Mouse (Mus musculus): ENCODE data around the gene Pbld2. TPM values are rescaled to one million over a fixed set of nuclear protein-coding genes. Genes with fewer than 3 reads are reported as not detected.

Pbld2 gene
- total RNA-seq, 2 experiments from 2014 or later: 2.7 to 3.2 TPM

DNA sequence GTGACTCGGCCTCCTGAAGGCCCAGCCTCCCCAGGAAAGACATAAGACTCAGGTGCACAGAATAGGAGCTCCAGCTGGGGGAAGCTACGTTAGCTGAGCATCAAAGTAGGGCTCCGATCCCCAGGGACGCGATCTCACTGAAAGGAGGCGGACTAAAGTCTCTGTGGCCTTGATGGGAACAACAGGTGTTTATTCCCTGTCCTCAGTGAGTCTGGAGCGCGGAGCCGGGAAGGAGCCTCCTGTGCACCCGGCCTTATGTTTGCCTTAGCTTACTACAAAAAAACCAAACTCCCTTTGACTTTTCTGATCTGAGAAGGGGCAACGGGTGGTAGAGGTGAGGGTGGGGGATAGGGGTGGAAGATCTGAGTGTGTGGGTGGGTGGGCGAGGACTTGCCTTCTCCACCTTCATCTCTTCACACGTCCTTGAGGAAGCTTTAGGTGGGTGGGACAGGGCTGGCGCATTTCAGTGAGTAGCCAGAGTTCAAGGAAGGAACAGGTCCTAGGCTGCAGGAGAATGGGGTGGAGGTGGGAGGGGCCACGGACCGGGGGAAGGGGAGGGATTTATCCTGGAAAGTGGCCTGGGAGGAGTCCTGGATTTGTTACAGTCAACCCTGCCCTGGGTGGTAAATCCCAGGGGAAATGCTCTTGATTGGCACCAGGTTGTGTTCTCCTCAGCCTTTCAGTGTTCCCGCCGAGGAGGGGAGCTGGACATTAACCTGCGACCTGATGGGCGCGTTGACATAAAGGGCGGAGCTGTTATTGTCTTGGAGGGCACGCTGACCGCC is 33.0 kb downstream of the Pbld2 start:
- intact Hi-C loops (cut with DNase I): no loop called here
- no peak for DNase-seq

DNA sequence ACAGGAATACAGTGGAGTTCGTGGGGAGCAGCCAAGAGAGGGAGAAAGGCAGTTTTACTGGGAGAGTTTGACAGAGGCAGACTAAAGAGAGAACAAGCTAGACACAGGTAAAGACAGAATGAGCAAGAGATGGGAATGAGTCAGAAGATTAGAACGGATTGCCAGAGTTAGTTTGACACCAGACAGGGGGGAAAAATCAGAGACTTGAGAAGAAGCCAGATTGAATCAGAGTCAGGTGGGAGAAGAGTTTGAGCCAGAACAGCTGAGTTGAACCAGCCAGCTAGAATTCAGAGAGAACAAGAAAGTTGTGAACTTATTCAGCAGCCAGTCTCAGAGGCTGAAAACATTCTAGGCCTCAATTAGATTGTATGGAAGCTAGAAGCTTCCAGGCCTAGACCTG is 35.7 kb downstream of the Pbld2 start, which contains the start of gene Pbld1:
Gene Pbld1 (plus strand): TSS at position 301 of the 400 bp plus-strand sequence.
- intact Hi-C loops (cut with DNase I): no loop called here
- no peak for DNase-seq

DNA sequence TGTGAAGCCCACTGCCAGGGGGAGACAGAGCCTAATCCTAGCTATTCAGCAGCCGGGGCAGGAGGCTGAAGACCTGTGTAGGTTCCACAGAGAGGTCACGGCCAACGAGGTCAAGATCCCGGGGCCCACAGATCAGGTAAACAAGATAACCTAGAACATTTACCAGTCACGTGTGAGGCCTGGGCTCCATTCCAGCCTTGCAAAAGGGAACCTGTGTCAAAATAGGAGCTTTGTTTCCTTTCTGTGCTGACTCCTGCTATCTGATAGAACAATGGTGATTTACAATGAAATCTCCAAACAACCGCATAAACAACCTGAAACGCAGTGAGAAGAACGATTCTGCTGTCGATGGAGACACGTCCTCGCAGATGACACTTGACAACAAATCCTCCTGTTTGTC is 36.3 kb downstream of the Pbld2 start:
- intact Hi-C loops (cut with DNase I): no loop called here

DNA sequence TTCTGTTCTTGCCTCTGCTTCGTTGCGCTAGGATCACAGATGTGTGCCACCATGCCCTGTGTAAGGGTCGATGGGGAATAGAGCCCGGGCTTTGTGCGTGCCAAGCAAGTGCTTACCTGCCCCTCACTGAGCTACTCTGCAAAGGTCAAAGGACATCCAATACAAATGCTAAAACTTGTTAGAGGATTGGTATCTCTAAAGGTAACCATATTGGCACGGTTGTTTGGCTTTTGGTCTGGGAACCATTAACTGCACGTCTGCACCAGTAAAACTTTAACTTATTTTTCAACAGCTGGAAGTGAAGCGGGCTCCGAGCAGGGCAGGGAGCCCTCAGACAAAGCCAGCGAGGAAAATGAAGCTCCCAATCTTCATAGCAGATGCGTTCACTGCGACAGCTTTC is 37.2 kb downstream of the Pbld2 start:
- intact Hi-C loops (cut with DNase I): no loop called here
- DNase-seq: no peak

More for the DNA sequence above, 36.3 kb downstream of the Pbld2 start:
- peak in 1 of 2 experiments; percentile 22 for DNase-seq

DNA sequence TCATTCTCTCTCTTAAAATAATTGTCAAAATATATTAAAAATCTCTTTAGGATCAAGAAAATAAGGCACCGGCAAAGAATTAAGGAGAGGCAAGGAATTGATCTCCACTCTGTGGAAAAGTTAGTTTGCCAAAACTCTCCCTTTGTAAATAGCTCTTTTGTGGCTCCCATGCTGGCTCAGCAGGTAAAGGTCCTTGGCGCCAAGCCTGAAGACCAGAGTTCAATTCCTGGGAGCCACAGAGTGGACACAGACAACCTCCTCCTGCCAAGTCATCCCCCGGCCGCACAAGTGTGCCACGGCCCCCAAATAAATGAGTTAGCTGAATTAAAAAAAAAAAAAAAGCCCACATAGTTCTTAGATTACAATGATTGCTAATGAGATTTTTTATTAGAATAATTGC is 38.6 kb downstream of the Pbld2 start:
- intact Hi-C loops (cut with DNase I): no loop called here
- no peak for DNase-seq

DNA sequence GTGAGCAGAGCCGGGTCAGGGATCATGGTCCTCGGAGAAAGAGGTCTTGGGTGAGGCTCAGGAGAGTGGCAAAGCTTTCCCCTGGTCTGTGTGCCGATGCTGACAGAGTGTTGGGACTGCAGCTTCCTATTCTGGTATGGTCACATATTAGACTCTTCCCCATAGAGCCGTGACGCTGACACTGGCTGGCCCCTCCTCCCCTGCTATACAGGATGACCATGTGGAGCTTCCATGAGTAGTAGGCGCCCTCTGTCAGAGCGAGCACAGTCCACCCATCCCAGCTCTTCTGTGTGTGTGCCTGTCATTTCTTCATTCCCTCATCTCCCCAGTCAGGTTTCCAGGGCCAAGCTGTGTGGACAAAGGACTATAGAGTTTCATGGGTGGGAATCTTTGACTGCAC is 39.2 kb downstream of the Pbld2 start:
- intact Hi-C loops (cut with DNase I): no loop called here
- DNase-seq: no peak

DNA sequence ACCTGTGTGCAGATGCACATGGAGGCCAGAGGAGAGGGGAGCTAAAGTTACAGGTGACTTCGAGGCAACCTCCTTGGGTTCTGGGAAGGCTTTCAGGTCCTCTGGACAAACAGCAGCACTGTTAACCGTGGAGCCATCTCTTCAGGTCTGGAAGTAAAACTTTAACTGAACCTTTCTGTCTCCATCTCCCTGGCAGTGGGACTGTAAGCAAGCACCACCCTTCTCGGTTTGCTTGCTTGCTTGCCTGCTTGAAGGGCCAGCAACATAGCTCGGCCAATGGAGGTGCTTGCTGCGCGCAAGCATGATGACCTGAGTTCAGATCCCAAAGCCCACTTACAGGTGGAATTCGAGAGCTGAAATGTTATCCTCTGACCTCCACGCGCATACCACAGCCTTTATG is 40.4 kb downstream of the Pbld2 start:
- no peak for DNase-seq
- intact Hi-C loops (cut with DNase I): no loop called here

DNA sequence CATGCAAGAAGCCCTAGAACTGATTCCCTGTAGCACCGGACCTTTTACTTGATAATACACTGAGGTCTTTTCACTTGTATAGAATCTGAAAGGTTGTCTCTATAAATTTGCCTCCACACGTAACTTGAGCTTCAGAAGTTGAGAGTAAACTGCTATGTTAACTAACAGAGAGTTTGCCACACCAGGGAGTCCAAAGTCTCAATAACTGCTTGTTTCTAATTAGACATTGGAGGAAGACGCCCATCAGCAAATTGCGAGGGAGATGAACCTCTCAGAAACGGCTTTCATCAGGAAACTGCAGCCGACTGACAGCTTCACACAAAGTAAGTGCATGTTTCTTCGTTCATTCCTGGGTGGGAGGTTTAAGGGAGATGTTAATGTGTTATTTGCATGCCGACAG is 41.4 kb downstream of the Pbld2 start:
- intact Hi-C loops (cut with DNase I): no loop called here
- no peak for DNase-seq

DNA sequence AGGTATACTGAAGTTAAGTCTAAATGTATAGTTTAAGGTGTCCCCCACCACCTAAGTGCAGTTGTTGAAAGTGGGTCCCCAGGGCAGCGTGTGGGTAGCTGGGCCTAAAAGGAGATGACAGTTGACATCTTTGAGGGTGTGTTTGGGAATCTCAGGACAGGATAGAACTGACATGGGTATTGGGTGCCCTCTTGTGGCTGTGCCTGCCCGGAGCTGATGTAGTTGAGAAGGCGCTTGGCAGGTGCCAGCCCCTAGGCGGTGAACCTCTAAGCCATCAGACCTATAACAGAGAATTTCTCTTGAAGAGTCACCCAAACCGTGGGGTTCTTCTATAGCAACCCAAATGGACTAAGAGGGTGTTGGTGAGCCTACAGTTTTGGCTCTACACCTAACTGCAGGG is 41.9 kb downstream of the Pbld2 start:
- intact Hi-C loops (cut with DNase I): loop anchor here (2.0 kb wide), 1 partner anchor 37 kb away; no protein-coding TSS in a partner anchor
- peak; percentile 58 to 69 for DNase-seq

DNA sequence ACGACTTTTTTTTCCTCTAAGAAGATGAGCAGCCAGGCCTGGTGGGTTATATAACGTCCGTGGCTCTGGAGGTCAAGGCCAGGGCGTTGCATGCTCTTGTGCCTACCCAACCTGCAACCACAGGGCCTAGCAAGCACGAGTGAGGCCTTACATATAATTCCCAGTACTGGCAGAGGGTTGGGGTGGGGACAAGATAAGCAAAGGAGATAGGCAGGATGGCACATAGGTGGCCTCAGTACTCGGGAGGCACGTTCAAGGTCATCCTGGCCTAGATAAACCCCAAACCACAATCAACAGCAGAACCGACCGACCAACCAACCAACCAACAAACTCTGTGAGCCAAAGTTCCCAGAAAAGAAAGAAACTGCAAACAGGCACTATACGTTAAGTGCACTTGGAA is 62.2 kb downstream of the Pbld2 start:
- no peak for DNase-seq
- intact Hi-C loops (cut with DNase I): no loop called here

DNA sequence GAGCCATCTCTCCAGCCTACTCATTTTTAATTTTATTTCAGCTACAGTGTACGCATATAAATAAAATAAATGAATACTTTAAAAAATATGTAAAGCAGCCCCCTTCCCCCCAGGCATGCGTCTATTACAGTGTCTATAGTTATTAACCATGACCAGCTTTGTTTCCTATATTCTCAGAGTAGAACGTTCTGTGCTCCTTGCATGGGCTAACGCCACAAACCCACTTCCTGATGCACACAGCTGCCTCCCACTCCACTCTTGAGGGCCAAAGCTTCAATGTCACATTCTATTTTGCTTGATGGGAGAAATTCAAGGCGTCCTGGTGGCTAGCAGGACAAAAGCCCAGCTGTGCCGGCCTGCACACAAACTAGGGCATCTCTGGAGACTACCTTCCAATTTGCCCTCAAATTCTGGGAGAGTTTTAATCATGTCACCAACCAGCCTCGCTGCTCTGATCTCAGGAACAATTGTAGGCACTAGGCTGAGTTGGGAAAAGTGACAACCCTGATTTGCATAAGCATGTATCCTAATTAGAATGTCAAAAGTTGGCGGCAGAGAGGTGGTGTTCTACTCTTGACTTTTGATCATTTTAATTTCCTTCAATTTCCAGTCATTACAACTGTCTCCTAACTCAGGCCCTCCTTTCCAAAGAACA is 65.1 kb downstream of the Pbld2 start:
- intact Hi-C loops (cut with DNase I): no loop called here

DNA sequence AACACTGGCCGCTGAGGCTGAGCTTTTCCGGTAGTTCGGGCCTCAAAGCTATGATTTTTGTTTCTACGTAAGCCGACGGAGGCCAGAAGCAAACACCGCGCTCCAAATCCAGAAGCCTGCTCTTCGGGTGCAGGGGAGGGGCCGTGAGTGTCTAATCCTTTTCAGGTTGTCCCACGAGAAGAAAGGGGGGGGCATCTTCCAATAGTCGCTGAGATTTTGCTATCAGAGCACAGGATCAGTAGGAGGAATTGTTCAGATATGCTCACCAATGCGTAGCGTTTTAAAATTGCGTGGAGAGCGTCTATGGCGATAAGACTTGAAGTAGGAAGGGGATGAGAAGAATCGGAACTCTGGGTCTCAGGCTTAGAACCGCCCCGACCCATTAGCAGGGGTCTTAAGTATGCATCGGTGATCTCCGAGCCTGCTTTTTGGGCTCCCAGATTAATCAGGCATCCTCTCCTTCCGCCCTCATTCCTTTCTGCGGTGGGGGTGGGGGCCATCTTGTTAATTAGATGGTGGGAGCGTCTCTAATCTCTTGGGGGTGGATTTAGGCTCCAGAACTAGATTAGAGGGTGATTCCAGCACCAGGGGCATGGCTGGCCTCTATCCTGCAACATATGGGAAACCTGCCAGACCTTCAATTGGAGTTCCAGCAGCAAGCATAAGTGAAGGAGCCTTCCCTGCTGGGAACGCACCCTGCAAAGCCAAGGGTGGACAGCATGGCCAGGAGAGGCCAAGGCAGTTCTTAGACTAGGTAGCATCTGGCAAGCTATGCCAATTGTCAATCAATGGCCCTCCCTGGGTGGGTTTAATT is 65.8 kb downstream of the Pbld2 start:
- no peak for DNase-seq
- intact Hi-C loops (cut with DNase I): no loop called here

More for the DNA sequence above, 65.1 kb downstream of the Pbld2 start:
- no peak for DNase-seq

DNA sequence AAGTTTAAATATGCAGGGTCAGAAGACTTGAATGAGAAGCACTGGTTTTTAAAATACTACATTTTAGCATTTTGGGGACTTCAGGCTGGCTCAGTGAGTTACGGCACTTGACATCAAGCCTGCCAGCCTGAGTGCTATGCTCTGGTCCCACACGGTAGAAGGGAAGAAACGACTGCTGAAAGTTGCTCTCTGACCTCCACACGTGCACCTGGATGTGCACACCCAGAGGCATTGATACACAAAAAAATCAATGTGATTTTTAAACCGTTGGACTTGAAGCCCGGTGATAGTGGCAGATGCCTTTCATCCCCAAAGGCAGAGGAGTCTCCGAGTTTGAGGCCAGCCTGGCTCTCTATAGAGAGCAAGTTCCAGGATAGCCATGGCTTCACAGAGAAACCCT is 67.8 kb downstream of the Pbld2 start:
- no peak for DNase-seq
- intact Hi-C loops (cut with DNase I): no loop called here

DNA sequence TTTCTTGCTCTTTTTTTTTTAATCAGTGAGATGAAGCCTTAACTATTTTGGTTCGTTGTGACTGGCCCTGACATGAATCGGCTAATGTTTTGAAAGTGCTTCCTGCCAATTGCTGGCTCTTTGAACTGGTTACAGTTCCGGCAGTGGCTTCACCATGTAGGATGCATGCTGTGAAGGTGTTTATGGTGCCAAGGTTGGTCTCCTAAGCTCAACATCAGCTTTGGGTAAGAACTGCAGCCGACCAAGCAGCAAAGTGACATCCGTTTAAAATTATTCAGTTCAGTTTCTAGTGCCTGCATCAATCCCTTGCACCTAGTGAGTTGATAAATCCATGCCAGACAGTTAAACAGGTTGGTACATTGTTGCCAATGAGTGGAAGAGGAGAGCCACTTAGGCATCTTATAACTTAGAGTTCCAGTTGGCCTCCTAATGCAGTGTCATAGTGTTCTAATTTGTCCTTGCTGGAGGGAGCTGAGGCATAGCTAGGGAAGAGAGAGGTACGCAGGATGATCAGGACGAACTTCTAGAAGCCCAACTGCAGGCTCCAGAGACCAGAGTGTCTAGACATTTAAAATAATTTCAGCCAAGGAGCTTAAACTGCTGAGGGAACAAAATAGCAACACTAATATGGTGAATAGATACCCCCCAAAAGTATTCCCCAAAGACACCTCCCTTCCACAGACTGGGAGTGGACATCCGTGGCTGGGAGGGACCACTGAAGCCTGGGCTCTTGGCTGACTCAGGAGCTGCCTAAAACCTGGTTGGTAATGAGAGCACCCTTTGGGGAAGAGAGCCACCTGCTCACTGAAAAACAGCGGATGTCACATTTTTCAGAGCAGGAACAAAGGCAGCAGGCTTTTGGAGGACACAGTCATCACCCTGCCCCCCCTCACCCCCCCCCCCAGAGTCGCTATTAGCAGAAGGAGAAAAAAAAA is 68.8 kb downstream of the Pbld2 start:
- intact Hi-C loops (cut with DNase I): no loop called here
- DNase-seq: no peak

DNA sequence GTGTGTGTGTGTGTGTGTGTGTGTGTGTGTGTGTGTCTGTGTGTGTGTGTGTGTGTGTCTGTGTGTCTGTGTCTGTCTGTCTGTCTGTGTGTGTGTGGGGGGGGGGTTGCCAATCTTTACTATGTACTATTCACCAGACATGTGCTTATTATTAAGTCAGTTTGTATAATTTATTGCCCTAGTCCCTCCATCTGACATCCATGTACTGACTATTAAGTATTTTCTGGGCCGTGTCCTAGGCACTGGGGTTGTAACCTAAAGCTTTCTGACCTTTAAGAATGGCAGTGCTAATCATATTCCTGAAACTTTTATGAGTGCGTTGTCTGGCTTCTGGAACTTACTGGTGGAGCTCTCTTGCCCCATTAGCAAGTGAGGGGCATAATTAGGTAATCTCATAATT is 72.6 kb downstream of the Pbld2 start:
- intact Hi-C loops (cut with DNase I): no loop called here
- no peak for DNase-seq

DNA sequence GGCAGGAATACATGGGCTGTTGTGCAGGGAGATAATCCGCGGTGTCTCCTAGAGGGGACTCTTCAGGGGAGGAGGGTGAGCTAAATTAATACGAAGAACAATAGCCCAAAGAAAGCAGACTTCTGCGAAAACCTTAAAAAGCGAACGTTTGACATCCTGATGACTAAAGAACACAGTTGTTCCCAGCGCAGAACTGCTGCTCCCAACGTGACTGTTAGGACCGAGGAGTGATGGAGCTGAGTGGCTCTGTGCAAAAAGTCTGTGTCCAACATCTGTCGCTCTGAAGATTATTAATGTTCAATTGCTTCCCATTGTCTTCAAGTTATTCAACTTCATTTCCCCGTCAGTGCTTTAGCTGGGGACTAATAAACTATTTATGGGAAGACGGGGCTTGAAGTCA is 74.1 kb downstream of the Pbld2 start:
- intact Hi-C loops (cut with DNase I): no loop called here
- no peak for DNase-seq

DNA sequence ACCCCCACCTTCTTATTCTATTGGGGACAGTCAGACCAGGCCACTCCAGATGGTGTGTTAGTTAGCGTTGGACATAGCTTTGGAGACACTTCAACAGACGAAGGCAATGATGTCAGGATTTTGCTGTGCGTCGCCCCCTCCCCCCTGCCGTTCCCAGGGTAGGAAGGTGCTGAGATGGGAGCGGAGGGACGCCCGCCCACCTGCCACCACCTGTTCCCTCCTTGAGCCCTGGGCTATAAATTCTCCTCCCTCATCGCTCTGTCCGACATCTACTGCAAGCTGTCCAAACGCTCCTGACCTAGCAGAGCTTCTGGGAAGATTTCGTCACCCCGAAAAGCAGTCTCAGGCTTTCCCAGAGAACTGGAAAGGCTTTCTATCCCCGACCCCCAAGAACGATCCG is 75.4 kb downstream of the Pbld2 start, which contains the start of gene Atoh7:
Gene Atoh7 (plus strand): TSS at position 131 of the 400 bp plus-strand sequence.
- intact Hi-C loops (cut with DNase I): no loop called here
- DNase-seq: no peak

DNA sequence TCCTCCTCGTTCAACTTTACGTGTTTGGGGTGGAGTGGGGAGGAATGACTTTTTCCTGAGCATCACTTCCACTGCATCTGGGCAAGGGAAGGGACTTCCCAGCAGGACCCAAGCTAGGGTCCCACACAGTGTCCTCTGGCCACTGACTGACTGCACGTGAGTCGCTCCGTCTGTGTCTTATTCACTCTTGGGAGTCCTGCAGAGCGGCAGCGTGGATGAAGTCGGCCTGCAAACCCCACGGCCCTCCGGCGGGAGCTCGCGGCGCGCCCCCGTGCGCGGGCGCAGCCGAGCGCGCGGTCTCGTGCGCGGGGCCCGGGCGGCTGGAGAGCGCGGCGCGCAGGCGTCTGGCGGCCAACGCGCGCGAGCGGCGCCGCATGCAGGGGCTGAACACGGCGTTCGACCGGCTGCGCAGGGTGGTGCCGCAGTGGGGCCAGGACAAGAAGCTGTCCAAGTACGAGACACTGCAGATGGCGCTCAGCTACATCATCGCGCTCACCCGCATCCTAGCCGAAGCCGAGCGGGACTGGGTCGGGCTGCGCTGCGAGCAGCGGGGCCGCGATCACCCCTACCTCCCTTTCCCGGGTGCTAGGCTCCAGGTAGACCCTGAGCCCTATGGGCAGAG is 75.9 kb downstream of the Pbld2 start:
- DNase-seq: peak; percentile 12 to 17
- intact Hi-C loops (cut with DNase I): no loop called here

DNA sequence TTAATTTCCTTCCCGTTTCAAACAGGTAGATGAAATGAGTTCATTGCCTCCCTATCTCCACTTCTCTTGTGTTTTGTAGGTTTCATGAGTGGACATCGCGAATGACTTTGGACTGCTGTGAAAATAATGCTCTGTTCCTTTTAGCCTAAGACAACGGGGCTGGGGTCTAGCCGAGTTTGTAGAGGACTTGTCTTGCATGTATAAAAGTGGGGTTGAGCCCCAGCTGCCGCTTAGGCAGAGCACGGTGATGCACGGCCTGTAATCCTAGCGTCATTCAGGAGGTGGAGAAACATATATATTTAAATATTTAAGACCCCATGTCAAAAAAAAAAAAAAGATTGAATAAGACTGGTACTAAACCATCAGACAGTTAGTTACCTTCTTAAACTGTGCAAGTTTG is 76.5 kb downstream of the Pbld2 start:
- intact Hi-C loops (cut with DNase I): no loop called here
- no peak for DNase-seq

All from gastrocnemius, postnatal 36 days (tissue).